Mouse (Mus musculus): ENCODE results near the gene Galnt11. TPM values are rescaled to one million over a fixed set of nuclear protein-coding genes. Genes with fewer than 3 reads are reported as not detected.
"Not testable (repeated sequence)": the region's sequence is repeated elsewhere in the genome, so short reads cannot be mapped to it uniquely, and the experiment has no call there.

The Galnt11 gene
- polyA plus RNA-seq, 1 experiment from 2014 or later: 12.3 TPM

DNA sequence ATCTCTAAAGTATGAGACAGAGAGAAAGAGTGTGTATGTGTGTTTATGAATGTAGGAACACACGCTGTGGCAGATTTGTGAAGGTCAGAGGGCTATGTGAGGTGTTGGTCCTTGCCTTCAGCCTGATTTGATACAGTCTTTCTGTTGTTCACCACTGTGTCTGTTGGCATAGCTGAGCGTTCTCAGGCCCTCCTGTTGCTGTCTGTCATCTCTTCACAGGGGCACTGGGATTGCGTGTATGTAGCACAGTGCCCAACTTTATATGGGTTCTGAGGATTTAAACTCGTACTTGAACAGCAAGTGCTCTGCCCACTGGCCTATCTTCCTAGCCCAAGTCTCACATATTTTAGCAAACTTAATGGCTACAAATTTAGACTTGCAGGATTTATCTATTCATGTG lies 38.1 kb upstream of the Galnt11 start:
- WGBS (ENCODE audit: insufficient replicate concordance): 84% methylated on average over 4 of the region's 4 CpGs
- no peaks in the 10 kb centered on the region for H3K4me1 ChIP-seq (ENCODE audit: insufficient read depth)
- no peaks in the 10 kb centered on the region for H3K9me3 ChIP-seq (ENCODE audit: low read length)
- H3K4me3 ChIP-seq (ENCODE audit: low read depth, low read length): no peak overlapping the region
- no peak overlapping the region for H3K9ac ChIP-seq (replicated peaks)
- no peak for DNase-seq
- ATAC-seq: no peak
- H3K27me3 ChIP-seq (ENCODE audit: insufficient read depth, low read length): no peaks in the 10 kb centered on the region
- H3K27ac ChIP-seq (ENCODE audit: low read depth): no peak overlapping the region
- no peak overlapping the region for H3K4me2 ChIP-seq (ENCODE audit: low read depth, low read length)
- H3K36me3 ChIP-seq (replicated peaks; ENCODE audit: insufficient read depth, low read length): no peaks in the 10 kb centered on the region
- TF ChIP-seq EP300 (IDR thresholded peaks at IDR 0.05; ENCODE audit: low read depth): no peak
- no peak for TF ChIP-seq CTCF (IDR thresholded peaks at IDR 0.05; ENCODE audit: low read depth)

DNA sequence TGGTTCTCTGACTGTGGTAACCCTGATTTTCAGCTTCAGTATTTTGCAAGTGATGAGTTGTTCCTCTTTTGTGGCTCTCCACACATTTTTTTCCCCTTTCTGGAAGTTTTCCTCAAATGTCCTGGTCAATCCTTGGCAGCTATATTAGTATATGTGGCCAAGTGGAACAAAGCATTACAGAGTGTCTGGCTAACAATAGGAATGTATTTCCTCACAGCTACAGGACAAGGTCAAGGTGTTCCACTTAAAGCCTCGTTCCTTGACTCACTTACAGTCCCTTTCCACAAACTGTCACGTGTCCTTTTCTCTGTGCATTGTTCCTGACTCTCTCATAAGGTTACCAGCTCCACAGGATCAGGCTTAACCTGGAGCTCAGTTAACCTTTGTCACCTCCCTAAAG lies 37.1 kb upstream of the Galnt11 start:
- WGBS (ENCODE audit: insufficient replicate concordance): 56% methylated on average over 2 of the region's 2 CpGs
- Histone ChIP-seq H3K9me3 (ENCODE audit: low read length) (no peaks in the 10 kb centered on the region), H3K4me2 (ENCODE audit: low read depth, low read length) (no peak overlapping the region), H3K27me3 (ENCODE audit: insufficient read depth, low read length) (no peaks in the 10 kb centered on the region), H3K9ac (replicated peaks) (no peak overlapping the region), H3K4me3 (ENCODE audit: low read depth, low read length) (no peak overlapping the region), H3K27ac (ENCODE audit: low read depth) (no peak overlapping the region), H3K36me3 (replicated peaks; ENCODE audit: insufficient read depth, low read length) (no peaks in the 10 kb centered on the region), H3K4me1 (ENCODE audit: insufficient read depth) (no peaks in the 10 kb centered on the region)
- DNase-seq: no peak
- TF ChIP-seq EP300 (IDR thresholded peaks at IDR 0.05; ENCODE audit: low read depth) (no peak), CTCF (IDR thresholded peaks at IDR 0.05; ENCODE audit: low read depth) (no peak)
- no peak for ATAC-seq

DNA sequence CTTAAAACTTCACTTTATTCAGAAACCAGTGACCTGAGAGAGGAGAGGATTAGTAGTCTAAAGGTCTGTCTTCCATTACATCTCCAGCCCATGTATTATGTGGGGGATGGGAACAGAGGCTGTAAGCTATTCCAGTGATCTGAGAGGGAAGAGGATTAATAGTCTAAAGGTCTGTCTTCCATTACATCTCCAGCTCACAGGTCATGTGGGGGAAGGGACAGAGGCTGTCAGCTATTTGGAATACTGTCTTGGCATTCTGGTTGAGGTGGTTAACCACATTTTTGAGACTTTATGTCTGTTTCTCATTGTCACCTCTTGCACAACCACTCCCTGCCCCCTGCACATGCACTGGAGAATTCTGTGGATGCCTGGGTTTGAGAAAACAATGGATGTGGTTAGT lies 34.0 kb upstream of the Galnt11 start:
- DNase-seq (no peak), ATAC-seq (no peak)
- Histone ChIP-seq H3K4me2 (ENCODE audit: low read depth, low read length) (no peak overlapping the region), H3K9ac (replicated peaks) (no peak overlapping the region), H3K36me3 (replicated peaks; ENCODE audit: insufficient read depth, low read length) (no peaks in the 10 kb centered on the region), H3K27me3 (ENCODE audit: insufficient read depth, low read length) (no peaks in the 10 kb centered on the region), H3K4me1 (ENCODE audit: insufficient read depth) (no peaks in the 10 kb centered on the region), H3K27ac (ENCODE audit: low read depth) (no peak overlapping the region), H3K9me3 (ENCODE audit: low read length) (no peaks in the 10 kb centered on the region), H3K4me3 (ENCODE audit: low read depth, low read length) (no peak overlapping the region)
- TF ChIP-seq CTCF (IDR thresholded peaks at IDR 0.05; ENCODE audit: low read depth) (no peak), EP300 (IDR thresholded peaks at IDR 0.05; ENCODE audit: low read depth) (no peak)

DNA sequence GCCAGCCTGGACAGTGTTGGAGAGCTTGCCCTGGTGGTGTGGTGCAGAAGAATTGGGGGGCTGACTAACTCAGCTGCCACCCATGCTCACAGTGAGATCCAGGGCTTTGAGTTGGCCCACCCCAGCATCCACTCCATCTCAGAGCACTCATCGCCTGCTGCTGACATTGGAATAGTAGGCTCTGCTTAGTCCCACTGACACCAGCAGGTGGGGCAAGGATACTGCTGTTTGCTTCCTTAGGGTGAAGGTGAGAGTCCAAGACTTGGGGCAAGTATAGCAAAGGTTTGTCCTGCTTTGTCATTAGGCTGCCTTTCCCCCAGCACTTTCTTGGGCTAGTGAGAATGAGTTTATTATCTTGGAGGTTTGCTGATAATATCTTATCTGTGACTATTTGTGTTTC lies 32.9 kb upstream of the Galnt11 start:
- DNase-seq (peak; percentile 34), ATAC-seq (no peak)
- WGBS (ENCODE audit: insufficient replicate concordance): 44% methylated on average over 1 of the region's 1 CpGs
- Histone ChIP-seq H3K27ac (ENCODE audit: low read depth) (no peak overlapping the region), H3K4me1 (ENCODE audit: insufficient read depth) (no peaks in the 10 kb centered on the region), H3K4me2 (ENCODE audit: low read depth, low read length) (no peak overlapping the region), H3K9me3 (ENCODE audit: low read length) (no peaks in the 10 kb centered on the region), H3K27me3 (ENCODE audit: insufficient read depth, low read length) (no peaks in the 10 kb centered on the region), H3K4me3 (ENCODE audit: low read depth, low read length) (no peak overlapping the region), H3K36me3 (replicated peaks; ENCODE audit: insufficient read depth, low read length) (no peaks in the 10 kb centered on the region), H3K9ac (replicated peaks) (no peak overlapping the region)
- TF ChIP-seq CTCF (IDR thresholded peaks at IDR 0.05; ENCODE audit: low read depth) (peak; percentile 73), EP300 (IDR thresholded peaks at IDR 0.05; ENCODE audit: low read depth) (no peak)

DNA sequence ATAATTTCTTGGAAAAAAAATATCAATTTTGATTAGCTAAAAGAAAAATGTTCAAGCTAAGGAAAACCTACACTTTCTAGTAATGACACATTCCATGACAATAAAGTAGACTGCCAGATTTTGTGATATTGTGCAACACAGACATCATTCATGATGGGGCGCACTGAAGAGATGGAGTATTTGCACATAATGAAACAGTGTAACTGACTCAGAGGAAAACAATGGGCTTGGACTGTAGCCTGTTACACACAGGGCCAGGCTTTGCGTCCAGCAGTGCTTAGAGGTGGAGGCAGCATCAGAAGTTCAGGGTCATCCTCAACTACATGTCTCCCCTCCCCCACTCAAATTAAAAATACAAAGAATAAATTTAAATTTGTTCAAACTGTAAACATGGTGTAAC lies 31.2 kb upstream of the Galnt11 start:
- DNase-seq (no peak), ATAC-seq (no peak)
- 68% methylated on average over 2 of the region's 2 CpGs for WGBS (ENCODE audit: insufficient replicate concordance)
- Histone ChIP-seq H3K4me2 (ENCODE audit: low read depth, low read length) (no peak overlapping the region), H3K4me3 (ENCODE audit: low read depth, low read length) (no peak overlapping the region), H3K9me3 (ENCODE audit: low read length) (no peaks in the 10 kb centered on the region), H3K27ac (ENCODE audit: low read depth) (no peak overlapping the region), H3K27me3 (ENCODE audit: insufficient read depth, low read length) (no peaks in the 10 kb centered on the region), H3K4me1 (ENCODE audit: insufficient read depth) (no peaks in the 10 kb centered on the region), H3K36me3 (replicated peaks; ENCODE audit: insufficient read depth, low read length) (no peaks in the 10 kb centered on the region), H3K9ac (replicated peaks) (no peak overlapping the region)
- TF ChIP-seq EP300 (IDR thresholded peaks at IDR 0.05; ENCODE audit: low read depth) (no peak), CTCF (IDR thresholded peaks at IDR 0.05; ENCODE audit: low read depth) (no peak)

DNA sequence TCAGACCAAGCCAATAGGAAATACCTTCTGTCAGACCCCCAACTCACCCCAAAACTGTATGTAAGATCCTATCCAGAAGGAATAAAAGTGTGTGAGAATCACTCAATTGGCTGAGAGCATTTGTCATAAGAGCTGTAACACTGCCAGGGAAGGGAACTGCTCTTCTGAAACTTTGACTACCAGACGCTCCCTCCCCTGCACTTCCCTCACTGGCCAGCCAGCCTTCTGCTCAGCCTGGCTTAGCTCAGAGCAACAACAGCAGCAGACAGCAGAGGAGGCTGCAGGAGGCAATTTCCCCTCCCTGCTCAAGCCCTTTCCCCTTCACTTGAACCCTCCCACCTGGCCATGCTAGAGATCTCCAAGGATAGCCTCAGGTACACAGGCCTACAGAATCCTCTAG lies 9.8 kb upstream of the Galnt11 start:
- no peak overlapping the region for H3K27ac ChIP-seq (ENCODE audit: low read depth)
- no peak overlapping the region for H3K4me3 ChIP-seq (ENCODE audit: low read depth, low read length)
- H3K9me3 ChIP-seq (ENCODE audit: low read length): no peaks in the 10 kb centered on the region
- 35% methylated on average over 1 of the region's 1 CpGs for WGBS (ENCODE audit: insufficient replicate concordance)
- no peak overlapping the region for H3K4me2 ChIP-seq (ENCODE audit: low read depth, low read length)
- H3K36me3 ChIP-seq (replicated peaks; ENCODE audit: insufficient read depth, low read length): no peaks in the 10 kb centered on the region
- no peak for ATAC-seq
- TF ChIP-seq CTCF (IDR thresholded peaks at IDR 0.05; ENCODE audit: low read depth) (no peak), EP300 (IDR thresholded peaks at IDR 0.05; ENCODE audit: low read depth) (no peak)
- no peaks in the 10 kb centered on the region for H3K27me3 ChIP-seq (ENCODE audit: insufficient read depth, low read length)
- no peak overlapping the region for H3K9ac ChIP-seq (replicated peaks)
- DNase-seq: no peak
- no peaks in the 10 kb centered on the region for H3K4me1 ChIP-seq (ENCODE audit: insufficient read depth)

DNA sequence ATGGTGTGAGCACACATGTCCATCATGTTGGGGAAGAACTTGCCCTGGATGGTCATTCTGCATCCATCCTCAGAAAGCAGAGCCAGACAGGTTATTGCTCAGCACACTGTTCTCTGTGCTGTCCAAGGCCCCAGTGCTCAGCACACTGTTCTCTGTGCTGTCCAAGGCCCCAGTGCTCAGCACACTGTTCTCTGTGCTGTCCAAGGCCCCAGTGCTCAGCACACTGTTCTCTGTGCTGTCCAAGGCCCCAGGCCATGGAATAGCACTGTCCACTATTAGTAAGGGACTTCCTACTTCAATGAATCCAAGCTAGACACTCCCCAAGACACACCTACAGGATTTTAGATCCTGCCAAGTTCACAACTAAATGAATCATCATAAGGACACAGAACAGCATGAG lies 8.5 kb upstream of the Galnt11 start:
- not testable (repeated sequence) for H3K4me3 ChIP-seq (ENCODE audit: low read depth, low read length)

More for the DNA sequence above, 8.5 kb upstream of the Galnt11 start:
- not testable (repeated sequence) for H3K36me3 ChIP-seq (replicated peaks; ENCODE audit: insufficient read depth, low read length); H3K27ac ChIP-seq (ENCODE audit: low read depth); H3K27me3 ChIP-seq (ENCODE audit: insufficient read depth, low read length); H3K4me1 ChIP-seq (ENCODE audit: insufficient read depth); H3K9me3 ChIP-seq (ENCODE audit: low read length); ATAC-seq; DNase-seq; H3K9ac ChIP-seq (replicated peaks); H3K4me2 ChIP-seq (ENCODE audit: low read depth, low read length)

All from liver, postnatal 0 days (tissue).